Mouse (Mus musculus) gastrocnemius, postnatal 10 days (tissue): ENCODE results near the gene Btbd9. TPM values are rescaled to one million over a fixed set of nuclear protein-coding genes. Genes with fewer than 3 reads are reported as not detected.

ENCODE experiments used
- DNase-seq: peaks from one replicate; pipeline ENCODE4 v3.0.0; 2021; ENCODE audit warnings: mixed read lengths
- total RNA-seq, 2 experiments: library from RNA; stranded (reverse); gene quantifications; 2 replicates each; pipeline ENCODE4 v1.2.3; 2021

The Btbd9 gene
- total RNA-seq, 2 experiments from 2014 or later: 16.7 to 20.1 TPM

GRCm38 (mm10) chr17:30388817-30389216, 187.5 kb downstream of the Btbd9 start:
- no peak for DNase-seq

- DNase-seq: no peak
Observed at GRCm38 (mm10) chr17:30388391-30388790, 187.9 kb downstream of the Btbd9 start.

- no peak for DNase-seq
Observed at GRCm38 (mm10) chr17:30386241-30386640, 190.0 kb downstream of the Btbd9 start.

- no peak for DNase-seq
Observed at GRCm38 (mm10) chr17:30383649-30384048, 192.6 kb downstream of the Btbd9 start.

- no peak for DNase-seq
Observed at GRCm38 (mm10) chr17:30378221-30379010, 197.9 kb downstream of the Btbd9 start.

GRCm38 (mm10) chr17:30377754-30378153, 198.5 kb downstream of the Btbd9 start:
- no peak for DNase-seq

GRCm38 (mm10) chr17:30375107-30375506, 201.2 kb downstream of the Btbd9 start:
- DNase-seq: no peak

- no peak for DNase-seq
Observed at GRCm38 (mm10) chr17:30368559-30368958, 207.7 kb downstream of the Btbd9 start.

GRCm38 (mm10) chr17:30364701-30365100, 211.6 kb downstream of the Btbd9 start:
- no peak for DNase-seq

GRCm38 (mm10) chr17:30363365-30363764, 212.9 kb downstream of the Btbd9 start:
- DNase-seq: no peak

- no peak for DNase-seq
Observed at GRCm38 (mm10) chr17:30360654-30361053, 215.6 kb downstream of the Btbd9 start.

GRCm38 (mm10) chr17:30359392-30359791, 216.9 kb downstream of the Btbd9 start:
- DNase-seq: no peak

GRCm38 (mm10) chr17:30355431-30355830, 220.9 kb downstream of the Btbd9 start:
- DNase-seq: no peak

- no peak for DNase-seq
Observed at GRCm38 (mm10) chr17:30354381-30354780, 221.9 kb downstream of the Btbd9 start.

GRCm38 (mm10) chr17:30348031-30348430, 228.3 kb downstream of the Btbd9 start:
- no peak for DNase-seq

GRCm38 (mm10) chr17:30347101-30347613, 229.1 kb downstream of the Btbd9 start:
- no peak for DNase-seq

- no peak for DNase-seq
Observed at GRCm38 (mm10) chr17:30345008-30345407, 231.3 kb downstream of the Btbd9 start.

- no peak for DNase-seq
Observed at GRCm38 (mm10) chr17:30343701-30344473, 232.4 kb downstream of the Btbd9 start.

GRCm38 (mm10) chr17:30341556-30341955, 234.7 kb downstream of the Btbd9 start:
- no peak for DNase-seq

GRCm38 (mm10) chr17:30340495-30341126, 235.7 kb downstream of the Btbd9 start:
- DNase-seq: no peak

- DNase-seq: no peak
Observed at GRCm38 (mm10) chr17:30339317-30339716, 237.0 kb downstream of the Btbd9 start.

GRCm38 (mm10) chr17:30336816-30337215, 239.5 kb downstream of the Btbd9 start:
- no peak for DNase-seq

- DNase-seq: no peak
Observed at GRCm38 (mm10) chr17:30336280-30336679, 240.0 kb downstream of the Btbd9 start.
